Mouse (Mus musculus): Measurements from ENCODE around the gene Cldn8. TPM values are rescaled to one million over a fixed set of nuclear protein-coding genes. Genes with fewer than 3 reads are reported as not detected.

The Cldn8 gene
- polyA plus RNA-seq, 1 experiment from 2014 or later: 0.05 TPM

DNA sequence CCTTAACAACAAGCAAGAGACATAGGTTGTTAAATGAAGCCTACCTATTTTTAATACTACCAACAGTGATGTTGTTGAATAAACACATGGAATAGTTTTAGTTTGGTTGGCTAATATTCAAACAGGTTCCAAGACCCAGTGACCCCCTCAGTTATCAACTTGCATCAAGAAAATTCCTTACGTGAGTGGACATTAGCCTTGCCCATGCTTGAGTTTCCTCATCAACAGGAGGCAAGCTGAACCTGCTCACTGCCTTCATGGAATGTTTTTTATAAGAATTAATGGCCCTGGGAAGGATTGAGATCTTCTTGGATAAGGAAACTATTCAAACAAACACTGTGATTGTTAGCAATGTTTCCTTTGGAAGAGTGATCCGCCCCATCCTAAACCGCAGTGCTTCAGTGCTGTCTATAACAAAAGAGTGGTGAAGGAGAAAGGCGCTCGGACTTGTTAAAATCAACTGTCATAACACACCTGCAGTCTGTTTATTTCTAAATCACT lies 10.0 kb upstream of the Cldn8 start:
- no peak overlapping the region for H3K9ac ChIP-seq
- no peak for ATAC-seq (ENCODE audit: insufficient read depth)
- no peak overlapping the region for H3K4me3 ChIP-seq (replicated peaks)
- H3K9me3 ChIP-seq (replicated peaks): no peaks in the 10 kb centered on the region
- H3K27ac ChIP-seq (replicated peaks): no peak overlapping the region
- H3K27me3 ChIP-seq: no peaks in the 10 kb centered on the region
- no peak overlapping the region for H3K4me2 ChIP-seq
- H3K4me1 ChIP-seq (replicated peaks): no peaks in the 10 kb centered on the region
- no peaks in the 10 kb centered on the region for H3K36me3 ChIP-seq (replicated peaks)
- WGBS (ENCODE audit: insufficient replicate concordance): 73% methylated on average over 5 of the region's 5 CpGs

DNA sequence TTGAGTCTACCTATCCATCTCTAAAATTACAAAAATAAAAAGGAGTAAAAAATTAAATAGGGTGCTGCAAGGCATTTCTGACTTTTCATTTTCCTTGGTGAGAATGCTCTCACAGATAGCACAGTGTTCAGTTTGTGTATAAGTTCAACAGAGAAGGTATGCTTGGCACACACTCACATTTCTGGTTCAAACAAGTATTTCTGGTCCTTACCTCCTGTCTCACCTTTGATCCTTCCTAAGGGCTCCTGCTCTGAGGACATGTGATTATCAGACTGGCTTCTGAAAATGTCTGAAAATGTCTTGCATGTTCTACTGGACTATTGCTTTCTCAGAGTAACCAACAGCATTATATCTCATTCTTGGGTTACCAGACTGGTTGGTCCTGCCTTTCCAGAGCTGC lies 7.2 kb upstream of the Cldn8 start:
- Histone ChIP-seq H3K4me3 (replicated peaks) (no peak overlapping the region), H3K4me2 (no peak overlapping the region), H3K36me3 (replicated peaks) (no peaks in the 10 kb centered on the region), H3K27ac (replicated peaks) (no peak overlapping the region), H3K4me1 (replicated peaks) (no peaks in the 10 kb centered on the region), H3K9ac (no peak overlapping the region), H3K27me3 (no peaks in the 10 kb centered on the region), H3K9me3 (replicated peaks) (no peaks in the 10 kb centered on the region)
- no peak for ATAC-seq (ENCODE audit: insufficient read depth)

GRCm38 (mm10) chr16:88569732-88570131 lies 6.7 kb upstream of the Cldn8 start:
- Histone ChIP-seq H3K27me3 (no peaks in the 10 kb centered on the region), H3K4me1 (replicated peaks) (no peaks in the 10 kb centered on the region), H3K4me3 (replicated peaks) (no peak overlapping the region), H3K36me3 (replicated peaks) (no peaks in the 10 kb centered on the region), H3K9ac (no peak overlapping the region), H3K9me3 (replicated peaks) (no peaks in the 10 kb centered on the region), H3K4me2 (no peak overlapping the region), H3K27ac (replicated peaks) (no peak overlapping the region)
- WGBS (ENCODE audit: insufficient replicate concordance): 87% methylated on average over 3 of the region's 3 CpGs
- ATAC-seq (ENCODE audit: insufficient read depth): no peak

DNA sequence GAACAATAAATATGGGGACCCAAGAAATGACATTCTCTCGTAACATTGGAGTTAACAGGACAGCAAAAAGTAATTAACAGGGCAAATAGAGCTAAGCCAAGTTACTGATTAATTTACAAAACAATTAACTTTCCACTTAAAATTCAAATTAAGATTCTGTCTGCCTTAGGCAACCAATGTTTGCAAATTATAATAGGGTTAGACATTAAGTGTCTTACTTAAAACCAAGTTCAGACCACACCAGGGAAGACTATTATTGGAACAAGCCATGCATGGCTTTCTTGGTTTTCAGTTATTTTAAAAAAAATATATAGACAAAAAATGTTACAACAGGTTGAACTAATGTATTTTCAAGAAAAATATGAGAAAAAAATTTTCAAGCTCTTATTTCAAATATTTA lies 6.1 kb upstream of the Cldn8 start:
- 64% methylated on average over 1 of the region's 1 CpGs for WGBS (ENCODE audit: insufficient replicate concordance)
- no peak overlapping the region for H3K4me2 ChIP-seq
- no peaks in the 10 kb centered on the region for H3K4me1 ChIP-seq (replicated peaks)
- no peaks in the 10 kb centered on the region for H3K27me3 ChIP-seq
- no peak overlapping the region for H3K9ac ChIP-seq
- no peak overlapping the region for H3K27ac ChIP-seq (replicated peaks)
- H3K4me3 ChIP-seq (replicated peaks): no peak overlapping the region
- no peaks in the 10 kb centered on the region for H3K36me3 ChIP-seq (replicated peaks)
- H3K9me3 ChIP-seq (replicated peaks): no peaks in the 10 kb centered on the region
- ATAC-seq (ENCODE audit: insufficient read depth): no peak

GRCm38 (mm10) chr16:88561617-88562164 lies 1.3 kb downstream of the Cldn8 start:
- Histone ChIP-seq H3K4me2 (no peak overlapping the region), H3K27ac (replicated peaks) (no peak overlapping the region), H3K4me1 (replicated peaks) (no peaks in the 10 kb centered on the region), H3K9ac (no peak overlapping the region), H3K27me3 (no peaks in the 10 kb centered on the region), H3K36me3 (replicated peaks) (no peaks in the 10 kb centered on the region), H3K4me3 (replicated peaks) (no peak overlapping the region), H3K9me3 (replicated peaks) (no peaks in the 10 kb centered on the region)
- no peak for ATAC-seq (ENCODE audit: insufficient read depth)
- 66% methylated on average over 6 of the region's 6 CpGs for WGBS (ENCODE audit: insufficient replicate concordance)

DNA sequence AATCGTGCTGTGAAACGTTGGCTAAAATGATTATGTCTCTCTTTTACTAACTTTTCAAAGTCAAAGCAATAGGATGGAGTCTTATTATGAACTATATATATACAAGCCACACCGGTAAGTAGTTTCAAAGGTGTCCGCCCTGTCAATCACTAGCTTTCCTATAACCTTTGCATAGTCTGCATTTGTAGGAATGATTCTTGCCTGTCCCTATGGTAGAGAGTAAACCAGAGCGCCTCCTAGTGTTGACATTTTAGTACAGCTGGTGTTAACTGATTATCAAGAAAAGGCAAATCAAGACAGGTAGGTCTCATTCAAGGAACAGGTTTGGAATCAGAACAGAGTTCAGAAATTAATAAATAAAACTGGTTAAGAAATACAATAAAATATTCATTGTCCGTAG lies 20.5 kb downstream of the Cldn8 start:
- WGBS (ENCODE audit: insufficient replicate concordance): 38% methylated on average over 6 of the region's 6 CpGs
- Histone ChIP-seq H3K36me3 (replicated peaks) (no peaks in the 10 kb centered on the region), H3K4me2 (no peak overlapping the region), H3K9me3 (replicated peaks) (no peaks in the 10 kb centered on the region), H3K27ac (replicated peaks) (no peak overlapping the region), H3K9ac (no peak overlapping the region), H3K4me3 (replicated peaks) (no peak overlapping the region), H3K4me1 (replicated peaks) (no peaks in the 10 kb centered on the region), H3K27me3 (no peaks in the 10 kb centered on the region)
- ATAC-seq (ENCODE audit: insufficient read depth): no peak

GRCm38 (mm10) chr16:88539841-88540487 lies 23.0 kb downstream of the Cldn8 start:
- Histone ChIP-seq H3K9me3 (replicated peaks) (no peaks in the 10 kb centered on the region), H3K4me2 (no peak overlapping the region), H3K36me3 (replicated peaks) (no peaks in the 10 kb centered on the region), H3K27me3 (no peaks in the 10 kb centered on the region), H3K4me1 (replicated peaks) (no peaks in the 10 kb centered on the region), H3K4me3 (replicated peaks) (no peak overlapping the region), H3K9ac (no peak overlapping the region), H3K27ac (replicated peaks) (no peak overlapping the region)
- ATAC-seq (ENCODE audit: insufficient read depth): no peak
- WGBS (ENCODE audit: insufficient replicate concordance): 35% methylated on average over 3 of the region's 3 CpGs

GRCm38 (mm10) chr16:88511348-88511747 lies 51.6 kb downstream of the Cldn8 start:
- H3K36me3 ChIP-seq (replicated peaks): no peaks in the 10 kb centered on the region
- no peaks in the 10 kb centered on the region for H3K9me3 ChIP-seq (replicated peaks)
- no peak for ATAC-seq (ENCODE audit: insufficient read depth)
- no peaks in the 10 kb centered on the region for H3K4me1 ChIP-seq (replicated peaks)
- H3K27me3 ChIP-seq: no peaks in the 10 kb centered on the region
- H3K27ac ChIP-seq (replicated peaks): no peak overlapping the region
- H3K4me3 ChIP-seq (replicated peaks): no peak overlapping the region
- H3K9ac ChIP-seq: no peak overlapping the region
- no peak overlapping the region for H3K4me2 ChIP-seq

Other genes starting within 250 kb of the Cldn8 start
- gene Cldn17, start 56.2 kb downstream of the Cldn8 start, polyA plus RNA-seq (2015; fragmentation: Nextera tagmentation; extraction: Ambion mirVana): not detected in 2 replicates
- gene Krtap24-1, start 49.1 kb upstream of the Cldn8 start, polyA plus RNA-seq (2015; fragmentation: Nextera tagmentation; extraction: Ambion mirVana): not detected in 2 replicates
- gene 2310079G19Rik, start 64.5 kb upstream of the Cldn8 start, polyA plus RNA-seq (2015; fragmentation: Nextera tagmentation; extraction: Ambion mirVana): not detected in 2 replicates
- not detected in 2 replicates for gene Krtap26-1, start 84.6 kb upstream of the Cldn8 start, polyA plus RNA-seq (2015; fragmentation: Nextera tagmentation; extraction: Ambion mirVana)
- not detected in 2 replicates for gene Krtap27-1, start 108.5 kb upstream of the Cldn8 start, polyA plus RNA-seq (2015; fragmentation: Nextera tagmentation; extraction: Ambion mirVana)
- not detected in 2 replicates for gene 2310061N02Rik, start 144.8 kb upstream of the Cldn8 start, polyA plus RNA-seq (2015; fragmentation: Nextera tagmentation; extraction: Ambion mirVana)
- gene Krtap13-1, start 165.7 kb upstream of the Cldn8 start, polyA plus RNA-seq (2015; fragmentation: Nextera tagmentation; extraction: Ambion mirVana): not detected in 2 replicates
- 0.31 TPM in 1 of 2 replicates, not detected in the other for gene Krtap13, start 188.5 kb upstream of the Cldn8 start, polyA plus RNA-seq (2015; fragmentation: Nextera tagmentation; extraction: Ambion mirVana)
- gene 2310034C09Rik, start 195.7 kb upstream of the Cldn8 start, polyA plus RNA-seq (2015; fragmentation: Nextera tagmentation; extraction: Ambion mirVana): 0.29 TPM in 1 of 2 replicates, not detected in the other
- gene 2310057N15Rik, start 211.0 kb upstream of the Cldn8 start, polyA plus RNA-seq (2015; fragmentation: Nextera tagmentation; extraction: Ambion mirVana): not detected in 2 replicates
- not detected in 2 replicates for gene Gm5965, start 214.7 kb upstream of the Cldn8 start, polyA plus RNA-seq (2015; fragmentation: Nextera tagmentation; extraction: Ambion mirVana)
- gene Gm20741, start 249.0 kb upstream of the Cldn8 start, polyA plus RNA-seq (2015; fragmentation: Nextera tagmentation; extraction: Ambion mirVana): 0.21 TPM in 1 of 2 replicates, not detected in the other